Mouse (Mus musculus): Measurements from ENCODE around the gene Rpp14.

DNA sequence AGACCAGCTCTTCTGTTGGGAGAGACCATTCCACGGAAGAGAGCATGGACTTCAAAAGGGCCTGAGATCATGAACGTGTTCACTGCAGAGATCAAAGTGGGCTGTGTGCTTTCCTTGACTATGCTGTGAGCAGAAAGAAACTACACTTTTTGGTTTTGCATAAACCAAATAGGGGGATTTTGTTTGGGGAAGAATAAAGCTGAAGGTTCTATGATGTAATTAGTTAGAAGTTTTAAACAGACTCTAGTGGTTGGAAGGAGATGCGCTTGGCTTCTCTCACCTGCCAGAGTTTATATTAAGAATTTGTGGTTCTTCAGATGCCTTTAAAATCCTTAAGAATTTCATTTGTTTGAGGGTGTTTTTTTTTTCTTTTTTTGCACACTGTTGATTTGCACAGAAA lies 34.1 kb downstream of the Rpp14 start:
- TF ChIP-seq CTCF (IDR thresholded peaks at IDR 0.05; ENCODE audit: low read depth) (no peak), EP300 (IDR thresholded peaks at IDR 0.05; ENCODE audit: low read depth) (no peak)

Measured in liver, postnatal 0 days (tissue).